8 mouse cellular contexts compared by ENCODE assay signal in genomic region chr13:21407969-21408804, GRCm38 (mm10). TPM values are rescaled to one million over a fixed set of nuclear protein-coding genes. Genes with fewer than 3 reads are reported as not detected.
DNase-seq lines count a peak whose midpoint lies in the region; ATAC-seq lines count a peak whose summit lies in the region.

No protein-coding gene starts in this region.

- peak; percentile 93 for ATAC-seq in megakaryocyte, adult 5-6 weeks (ENCODE audit: poor library complexity, severe bottlenecking)

- DNase-seq in adrenal gland, adult 2 months, result peak; percentile 89
- peak; percentile 92 for DNase-seq in embryo, embryonic 11 days
- peak; percentile 80 for DNase-seq in gastrocnemius, postnatal 14 days
- peak; percentile 74 for DNase-seq in induced T-regulatory cell, adult 2 months (ENCODE audit: low read depth)
- DNase-seq in left cerebral cortex, adult 8-10 months (ENCODE audit: low spot score in 2 of 2), result peak; percentile 72 to 89
- peak; percentile 92 for DNase-seq in right cerebral cortex, adult 18-20 months
- DNase-seq in urinary bladder, adult 2 months (ENCODE audit: low spot score), result peak; percentile 48

- intact Hi-C loops in gastrocnemius, postnatal 14 days (cut with DNase I; ENCODE audit: low total_unique reads), result no loop called here

RNA-seq across cellular contexts. Expression of gene Zkscan3, which starts 5.6 kb away (rescaled TPM):
- 10 to 100 TPM; 44.2 to 61.4 TPM for total RNA-seq in adrenal gland, adult 2 months (2021)
- 21.9 and 27.8 TPM in 2 replicates for polyA plus RNA-seq in adrenal gland, adult 2 months (2012; rRNA removed)
- 10 to 100 TPM; 14.8 TPM for total RNA-seq in gastrocnemius, postnatal 14 days (2021)
- total RNA-seq in left cerebral cortex, adult 8-10 months (2022), result 10 to 100 TPM; 31.7 to 41.8 (median 35.8) TPM
- total RNA-seq in megakaryocyte, adult 5-6 weeks (2015), result 33.5 and 36.6 TPM in 2 replicates
- total RNA-seq in megakaryocyte, adult 5-6 weeks (2017), result 26.8 and 29.7 TPM in 2 replicates
- polyA plus RNA-seq in urinary bladder, adult 2 months (2012; rRNA removed), result 56.6 and 76.3 TPM in 2 replicates

RNA-seq across cellular contexts. Expression of gene Pgbd1, which starts 32.7 kb away (rescaled TPM):
- under 1 TPM; 0.81 to 0.90 TPM for total RNA-seq in adrenal gland, adult 2 months (2021)
- 0.12 and 0.51 TPM in 2 replicates for polyA plus RNA-seq in adrenal gland, adult 2 months (2012; rRNA removed)
- total RNA-seq in gastrocnemius, postnatal 14 days (2021), result under 1 TPM; 0.20 to 0.27 TPM
- total RNA-seq in left cerebral cortex, adult 8-10 months (2022), result 1 to 10 TPM; 1.4 to 1.9 (median 1.6) TPM
- total RNA-seq in megakaryocyte, adult 5-6 weeks (2015), result 0.30 TPM in 1 of 2 replicates, not detected in the other
- 0.33 TPM in 1 of 2 replicates, not detected in the other for total RNA-seq in megakaryocyte, adult 5-6 weeks (2017)
- 2.2 and 2.5 TPM in 2 replicates for polyA plus RNA-seq in urinary bladder, adult 2 months (2012; rRNA removed)

RNA-seq across cellular contexts. Expression of gene Zscan26, which starts 45.3 kb away (rescaled TPM):
- total RNA-seq in adrenal gland, adult 2 months (2021), result 10 to 100 TPM; 36.8 to 37.8 TPM
- polyA plus RNA-seq in adrenal gland, adult 2 months (2012; rRNA removed), result 3.6 and 5.3 TPM in 2 replicates
- 10 to 100 TPM in 1 of 2 experiments, 1 to 10 TPM in 1; 8.9 to 10.8 TPM for total RNA-seq in gastrocnemius, postnatal 14 days (2021)
- 10 to 100 TPM; 52.1 to 59.4 (median 55.5) TPM for total RNA-seq in left cerebral cortex, adult 8-10 months (2022)
- total RNA-seq in megakaryocyte, adult 5-6 weeks (2015), result 24.2 and 25.3 TPM in 2 replicates
- total RNA-seq in megakaryocyte, adult 5-6 weeks (2017), result 26.9 and 27.2 TPM in 2 replicates
- 69.8 and 74.6 TPM in 2 replicates for polyA plus RNA-seq in urinary bladder, adult 2 months (2012; rRNA removed)

RNA-seq across cellular contexts. Expression of gene Zscan12, which starts 45.6 kb away (rescaled TPM):
- 1 to 10 TPM; 9.4 to 9.6 TPM for total RNA-seq in adrenal gland, adult 2 months (2021)
- polyA plus RNA-seq in adrenal gland, adult 2 months (2012; rRNA removed), result 0.33 and 0.44 TPM in 2 replicates
- 1 to 10 TPM; 5.5 to 5.9 TPM for total RNA-seq in gastrocnemius, postnatal 14 days (2021)
- total RNA-seq in left cerebral cortex, adult 8-10 months (2022), result 1 to 10 TPM; 6.7 to 8.8 (median 7.8) TPM
- 4.4 and 4.7 TPM in 2 replicates for total RNA-seq in megakaryocyte, adult 5-6 weeks (2015)
- total RNA-seq in megakaryocyte, adult 5-6 weeks (2017), result 5.6 and 8.3 TPM in 2 replicates
- polyA plus RNA-seq in urinary bladder, adult 2 months (2012; rRNA removed), result 7.9 and 8.0 TPM in 2 replicates

Comparison
In these comparisons a context has a peak if more than half of its experiments do, and no peak if none do; other contexts are left out.
1. Peak in every context shown above with its lines: DNase-seq and ATAC-seq.